Mouse (Mus musculus) splenic B cell, adult 2 months (primary cell): ENCODE data around the gene Pex13.

Source experiments
- DNase-seq: peaks from one replicate; pipeline ENCODE4 v3.0.0-alpha.2; 2011; ENCODE audit warnings: low read depth, low spot score
- H3K27me3 ChIP-seq: 2 replicates; pipeline ENCODE4 v1.6.1; 2012; ENCODE audit warnings: mild to moderate bottlenecking, low read length, moderate library complexity, mixed read lengths; ENCODE audit not compliant: control insufficient read depth, poor library complexity, insufficient read depth, severe bottlenecking
- H3K36me3 ChIP-seq: 2 replicates; pipeline ENCODE4 v1.6.1; 2012; ENCODE audit warnings: mild to moderate bottlenecking, low read length, moderate library complexity, mixed read lengths; ENCODE audit not compliant: control insufficient read depth, poor library complexity, insufficient read depth, severe bottlenecking

Pex13 gene

GRCm38 (mm10) chr11:23665798-23666501 lies at the start of gene Pex13:
Gene Pex13, minus strand, starts transcription at chr11:23665959.
- Histone ChIP-seq H3K36me3 (peaks cover 2% of the 10 kb centered on the region; the same call in 1 of the 2 replicates), H3K27me3 (no peaks in the 10 kb centered on the region)
- peak; percentile 86 for DNase-seq

GRCm38 (mm10) chr11:23712299-23712698 lies 46.5 kb upstream of the Pex13 start:
- DNase-seq: no peak
- H3K27me3 ChIP-seq: no peaks in the 10 kb centered on the region

DNA sequence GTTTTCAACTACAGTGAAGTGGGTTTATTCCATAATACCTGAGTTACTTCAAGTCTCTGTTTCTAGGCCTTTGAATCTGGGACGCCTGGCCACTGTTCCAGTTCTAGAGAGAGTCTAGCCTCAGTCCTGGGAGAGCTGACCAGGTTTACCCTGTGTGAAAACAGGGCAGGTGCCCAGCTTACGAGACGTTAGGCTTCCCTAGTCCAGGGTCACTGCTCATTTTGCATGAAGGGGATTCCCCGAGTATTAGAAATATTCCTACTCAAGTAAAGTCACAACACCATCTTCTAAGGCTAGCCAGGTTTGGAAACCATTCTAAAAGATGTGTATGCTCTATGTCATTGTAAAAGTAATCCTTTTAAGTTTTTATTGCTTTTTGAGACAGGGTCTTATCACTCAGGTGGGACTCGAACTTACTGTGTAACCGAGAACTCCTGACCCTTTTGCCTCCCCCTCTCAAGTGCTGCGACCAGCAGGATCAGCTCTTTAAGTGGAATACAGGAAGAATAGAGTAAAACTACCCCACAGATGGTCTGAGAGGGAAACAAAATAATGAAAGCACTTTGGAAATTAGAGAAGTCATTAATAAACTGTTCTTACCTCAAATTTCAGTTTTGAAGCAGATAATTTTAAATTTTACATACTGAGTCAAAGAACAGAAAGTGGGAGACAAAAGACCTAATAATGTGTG lies 39.0 kb upstream of the Pex13 start:
- Histone ChIP-seq H3K27me3 (no peaks in the 10 kb centered on the region), H3K36me3 (no peaks in the 10 kb centered on the region)
- DNase-seq: no peak

More at GRCm38 (mm10) chr11:23712299-23712698, 46.5 kb upstream of the Pex13 start:
- H3K36me3 ChIP-seq: peaks cover 10% of the 10 kb centered on the region

- H3K27me3 ChIP-seq: no peaks in the 10 kb centered on the region
- no peak for DNase-seq
These were observed 36.1 kb upstream of the Pex13 start for GRCm38 (mm10) chr11:23701831-23702230.

DNA sequence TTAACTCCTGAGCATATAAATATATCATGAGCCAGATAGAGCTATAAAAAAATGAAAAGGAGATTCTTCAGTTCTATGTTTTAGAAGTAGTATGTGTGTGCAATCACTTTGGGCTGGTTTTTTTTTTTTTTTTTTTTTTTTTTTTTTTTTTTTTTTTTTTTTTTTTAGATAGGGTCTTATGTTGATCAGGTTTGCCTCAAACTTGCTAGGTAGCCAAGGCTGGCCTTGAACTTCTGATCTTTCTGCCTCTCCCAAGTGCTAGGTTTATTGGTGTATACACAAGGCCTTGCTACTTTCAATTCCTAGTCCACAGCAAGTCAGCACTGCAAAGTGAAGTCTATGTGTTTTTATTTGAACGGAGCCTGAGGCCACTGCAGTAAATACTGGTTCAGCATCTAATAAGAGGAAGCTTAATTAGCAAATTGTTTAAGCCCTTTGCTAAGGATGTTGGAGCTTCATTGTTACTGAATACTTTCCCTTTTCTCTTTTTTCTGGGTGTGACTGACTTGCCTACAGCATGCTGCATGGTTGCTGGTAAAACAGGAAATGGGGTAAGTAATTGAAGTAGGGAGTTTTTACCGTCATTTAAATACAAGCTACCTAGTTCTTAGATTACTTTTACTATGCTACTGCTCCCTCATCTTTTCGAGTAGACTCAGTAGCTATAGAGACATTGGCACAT lies 33.8 kb upstream of the Pex13 start:
- Histone ChIP-seq H3K36me3 (no peaks in the 10 kb centered on the region), H3K27me3 (no peaks in the 10 kb centered on the region)
- DNase-seq: peak; percentile 68

More at GRCm38 (mm10) chr11:23701831-23702230, 36.1 kb upstream of the Pex13 start:
- H3K36me3 ChIP-seq: no peaks in the 10 kb centered on the region

DNA sequence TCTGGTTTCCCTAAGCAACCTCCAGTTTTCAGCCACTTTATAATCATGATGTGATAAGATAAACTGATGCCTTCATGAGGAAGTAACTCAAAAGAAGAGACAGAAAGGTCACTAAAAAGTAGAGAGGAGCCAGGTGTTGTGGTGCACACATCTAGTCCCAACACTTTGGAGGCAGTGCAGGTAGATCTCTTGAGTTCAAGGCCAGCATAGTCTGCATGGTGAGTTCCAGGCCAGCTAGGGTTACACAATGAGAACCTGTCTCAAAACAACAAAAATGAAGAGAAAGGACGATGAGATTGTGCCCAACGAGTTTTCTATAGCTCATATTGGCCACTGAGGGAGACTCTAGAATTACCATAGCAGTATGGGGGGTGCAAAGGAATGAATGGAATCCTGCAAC lies 32.8 kb upstream of the Pex13 start:
- Histone ChIP-seq H3K36me3 (no peaks in the 10 kb centered on the region), H3K27me3 (no peaks in the 10 kb centered on the region)
- no peak for DNase-seq

DNA sequence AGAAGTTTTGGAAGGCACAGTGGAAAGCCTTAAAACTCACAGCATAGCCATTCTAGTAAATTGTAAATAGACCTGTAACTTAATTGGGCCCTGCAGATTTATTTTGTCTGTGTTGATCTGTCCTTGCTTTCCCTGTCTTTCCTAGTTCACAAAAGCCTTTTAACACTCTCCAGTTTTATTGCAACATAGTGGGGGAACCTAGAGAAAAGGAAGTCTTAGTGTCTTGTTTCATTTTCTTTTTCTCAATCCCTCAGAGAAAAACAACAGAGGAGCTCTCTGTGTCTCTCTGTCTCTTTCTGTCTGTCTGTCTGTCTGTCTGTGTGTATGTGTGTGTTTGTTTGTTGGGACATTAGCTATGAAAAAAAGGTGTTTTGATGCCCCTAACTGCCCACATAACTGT lies 30.1 kb upstream of the Pex13 start:
- no peaks in the 10 kb centered on the region for H3K36me3 ChIP-seq
- H3K27me3 ChIP-seq: no peaks in the 10 kb centered on the region
- peak; percentile 22 for DNase-seq

DNA sequence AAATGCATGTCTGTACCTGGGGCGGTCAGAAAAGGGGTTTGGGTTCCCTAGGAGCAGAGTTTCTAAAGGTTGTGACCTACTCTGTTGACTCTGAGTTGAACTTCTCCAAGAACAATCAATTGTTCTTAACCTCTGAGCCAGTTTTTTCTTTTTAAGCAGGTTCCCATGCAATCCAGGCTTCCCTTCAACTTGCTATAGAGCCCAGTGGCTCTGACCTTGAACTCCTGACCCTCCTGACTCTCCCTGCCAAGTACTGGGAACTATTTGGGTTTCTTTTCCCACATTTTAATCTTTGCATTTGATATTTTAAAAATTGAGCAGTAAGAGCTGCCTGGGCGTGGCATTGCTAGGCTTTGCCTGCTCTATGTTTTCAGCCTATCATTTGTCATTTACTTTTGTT lies 27.5 kb upstream of the Pex13 start:
- 0 out of 2 replicates have a peak, but pooled peaks cover 3% of the 10 kb centered on the region for H3K36me3 ChIP-seq
- DNase-seq: no peak
- no peaks in the 10 kb centered on the region for H3K27me3 ChIP-seq

- peak; percentile 48 for DNase-seq
- Histone ChIP-seq H3K27me3 (no peaks in the 10 kb centered on the region), H3K36me3 (0 out of 2 replicates have a peak, but pooled peaks cover 3% of the 10 kb centered on the region)
These were observed 22.3 kb upstream of the Pex13 start for GRCm38 (mm10) chr11:23688060-23688459.

- 0 out of 2 replicates have a peak, but pooled peaks cover 3% of the 10 kb centered on the region for H3K36me3 ChIP-seq
- no peak for DNase-seq
- no peaks in the 10 kb centered on the region for H3K27me3 ChIP-seq
These were observed 20.9 kb upstream of the Pex13 start for GRCm38 (mm10) chr11:23686671-23687070.

DNA sequence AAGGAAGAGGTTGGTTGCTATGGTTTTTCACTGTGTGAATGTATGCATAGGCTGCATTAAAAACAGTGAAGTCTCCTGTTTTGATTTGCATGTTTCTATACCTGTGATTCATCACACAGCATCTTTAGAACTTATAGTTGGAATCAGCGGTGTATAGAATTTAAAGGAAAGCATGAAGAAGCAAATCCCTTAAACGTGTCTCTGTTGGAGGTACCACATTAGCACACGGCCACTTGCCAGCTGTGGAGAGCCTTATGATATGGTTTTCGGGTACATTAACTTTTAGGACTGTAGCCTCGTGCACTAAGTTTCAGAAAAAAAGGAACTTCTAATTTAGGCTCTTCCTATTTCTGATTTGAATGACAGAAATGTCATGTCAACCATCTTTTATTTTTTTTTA lies 16.8 kb upstream of the Pex13 start:
- DNase-seq: peak; percentile 63
- H3K27me3 ChIP-seq: no peaks in the 10 kb centered on the region
- H3K36me3 ChIP-seq: no peaks in the 10 kb centered on the region

GRCm38 (mm10) chr11:23680435-23680950 lies 14.7 kb upstream of the Pex13 start:
- H3K27me3 ChIP-seq: no peaks in the 10 kb centered on the region
- 0 out of 2 replicates have a peak, but pooled peaks cover 3% of the 10 kb centered on the region for H3K36me3 ChIP-seq
- DNase-seq: no peak

- Histone ChIP-seq H3K36me3 (0 out of 2 replicates have a peak, but pooled peaks cover 3% of the 10 kb centered on the region), H3K27me3 (no peaks in the 10 kb centered on the region)
- peak; percentile 91 for DNase-seq
These were observed 13.4 kb upstream of the Pex13 start for GRCm38 (mm10) chr11:23679044-23679642.

- Histone ChIP-seq H3K36me3 (peaks cover 3% of the 10 kb centered on the region; the same call in 1 of the 2 replicates), H3K27me3 (no peaks in the 10 kb centered on the region)
- no peak for DNase-seq
These were observed 10.3 kb upstream of the Pex13 start for GRCm38 (mm10) chr11:23676100-23676499.
